Mouse (Mus musculus): ENCODE data around the gene Sestd1.

GRCm38 (mm10) chr2:77268612-77269239, 11.7 kb downstream of the Sestd1 start:
- no peak for TF ChIP-seq GATA1 (IDR thresholded peaks at IDR 0.05; ENCODE audit: low read length)
- TF ChIP-seq TAL1 (IDR thresholded peaks at IDR 0.05; ENCODE audit: low read length): no peak
